Mouse (Mus musculus) limb, embryonic 13.5 days (tissue): ENCODE data around the gene Birc2. TPM values are rescaled to one million over a fixed set of nuclear protein-coding genes. Genes with fewer than 3 reads are reported as not detected.
"Not testable (repeated sequence)": the region's sequence is repeated elsewhere in the genome, so short reads cannot be mapped to it uniquely, and the experiment has no call there.

Experiments used
- ATAC-seq: fragments of 200-750 bp; cut with Nextera tagmentation; 2 replicates; pipeline ENCODE4 v1.8.0; 2017; ENCODE audit warnings: low read depth, moderate number of reproducible peaks, moderate TSS enrichment; ENCODE audit not compliant: low FRiP score
- H3K27ac ChIP-seq: fragments of 300-500 bp; sonication (generic); 2 replicates; pipeline ENCODE4 v1.5.1; 2015; ENCODE audit warnings: inconsistent platforms, mild to moderate bottlenecking, moderate library complexity
- H3K27me3 ChIP-seq: fragments of 300-500 bp; sonication (generic); 2 replicates; pipeline ENCODE4 v1.6.1; 2015; ENCODE audit warnings: mild to moderate bottlenecking, inconsistent platforms
- H3K36me3 ChIP-seq: fragments of 300-500 bp; sonication (generic); 2 replicates; pipeline ENCODE4 v1.6.1; 2015; ENCODE audit warnings: inconsistent platforms, mild to moderate bottlenecking, moderate library complexity
- H3K4me1 ChIP-seq: fragments of 300-500 bp; sonication (generic); 2 replicates; pipeline ENCODE4 v1.6.1; 2015; ENCODE audit warnings: inconsistent platforms
- H3K4me2 ChIP-seq: fragments of 300-500 bp; sonication (generic); replicated peaks from 2 replicates; pipeline ENCODE4 v1.6.1; 2015; ENCODE audit warnings: inconsistent platforms, mild to moderate bottlenecking, moderate library complexity
- H3K4me3 ChIP-seq: fragments of 300-500 bp; sonication (generic); 2 replicates; pipeline ENCODE4 v1.5.1; 2015; ENCODE audit warnings: moderate library complexity, mild to moderate bottlenecking, inconsistent platforms
- H3K9ac ChIP-seq: fragments of 300-500 bp; sonication (generic); 2 replicates; pipeline ENCODE4 v1.6.1; 2015; ENCODE audit warnings: mild to moderate bottlenecking, inconsistent platforms
- H3K9me3 ChIP-seq: fragments of 300-500 bp; sonication (generic); 2 replicates; pipeline ENCODE4 v1.6.1; 2016; ENCODE audit warnings: inconsistent platforms
- WGBS: fragments of 180-500 bp; shearing (Covaris S2); methylation state at CpG from one replicate; pipeline ENCODE4 v1.1.7; 2015; 5-methylcytosine and 5-hydroxymethylcytosine counted together
- polyA plus RNA-seq: library from polyadenylated mRNA; unstranded; fragments of >200 nt; fragmentation: Nextera tagmentation; extraction: Ambion mirVana; gene quantifications from 2 replicates; pipeline ENCODE4 v1.2.1, GENCODE M21; 2015

Birc2 gene
- polyA plus RNA-seq, 1 experiment from 2014 or later: 43.5 TPM

- H3K27ac ChIP-seq: no peak overlapping the region
- no peaks in the 10 kb centered on the region for H3K27me3 ChIP-seq
- H3K9me3 ChIP-seq: no peaks in the 10 kb centered on the region; the same call in 1 of the 2 replicates
- WGBS: 94% methylated on average over 3 of the region's 3 CpGs
- peaks cover 12% of the 10 kb centered on the region for H3K4me1 ChIP-seq
- peaks cover 8% of the 10 kb centered on the region for H3K36me3 ChIP-seq
- no peak for ATAC-seq
- no peak overlapping the region for H3K4me3 ChIP-seq
- no peak overlapping the region for H3K4me2 ChIP-seq
- H3K9ac ChIP-seq: no peak overlapping the region
Measured at GRCm38 (mm10) chr9:7867981-7868380, 31.1 kb upstream of the Birc2 start.

- not testable (repeated sequence) for H3K4me3 ChIP-seq, H3K27me3 ChIP-seq, ATAC-seq, H3K9me3 ChIP-seq, H3K27ac ChIP-seq, H3K4me2 ChIP-seq, H3K9ac ChIP-seq, H3K36me3 ChIP-seq
- 86% methylated on average over 2 of the region's 2 CpGs for WGBS
- H3K4me1 ChIP-seq: peaks cover 11% of the 10 kb centered on the region
Measured at GRCm38 (mm10) chr9:7866981-7867380, 30.1 kb upstream of the Birc2 start.

GRCm38 (mm10) chr9:7860976-7861375 lies 24.1 kb upstream of the Birc2 start:
- Histone ChIP-seq H3K4me3 (no peak overlapping the region), H3K4me1 (no peaks in the 10 kb centered on the region), H3K9ac (no peak overlapping the region), H3K27me3 (no peaks in the 10 kb centered on the region), H3K36me3 (peaks cover 10% of the 10 kb centered on the region; the same call in 1 of the 2 replicates), H3K9me3 (no peaks in the 10 kb centered on the region), H3K27ac (no peak overlapping the region), H3K4me2 (no peak overlapping the region)
- WGBS: 81% methylated on average over 5 of the region's 5 CpGs
- no peak for ATAC-seq

GRCm38 (mm10) chr9:7855912-7856311 lies 19.0 kb upstream of the Birc2 start:
- H3K27ac ChIP-seq: no peak overlapping the region
- no peak for ATAC-seq
- H3K9ac ChIP-seq: no peak overlapping the region
- no peaks in the 10 kb centered on the region for H3K4me1 ChIP-seq
- no peak overlapping the region for H3K4me3 ChIP-seq
- 70% methylated on average over 3 of the region's 3 CpGs for WGBS
- H3K27me3 ChIP-seq: no peaks in the 10 kb centered on the region
- peaks cover 9% of the 10 kb centered on the region; the same call in 1 of the 2 replicates for H3K36me3 ChIP-seq
- no peaks in the 10 kb centered on the region for H3K9me3 ChIP-seq
- H3K4me2 ChIP-seq: no peak overlapping the region

GRCm38 (mm10) chr9:7855374-7855773 lies 18.5 kb upstream of the Birc2 start:
- no peak overlapping the region for H3K9ac ChIP-seq
- peaks cover 4% of the 10 kb centered on the region; the same call in 1 of the 2 replicates for H3K36me3 ChIP-seq
- no peaks in the 10 kb centered on the region for H3K4me1 ChIP-seq
- no peak overlapping the region for H3K4me2 ChIP-seq
- no peaks in the 10 kb centered on the region for H3K27me3 ChIP-seq
- ATAC-seq: no peak
- no peaks in the 10 kb centered on the region for H3K9me3 ChIP-seq
- WGBS: 47% methylated on average over 1 of the region's 1 CpGs
- H3K27ac ChIP-seq: no peak overlapping the region
- no peak overlapping the region for H3K4me3 ChIP-seq

GRCm38 (mm10) chr9:7854196-7854595 lies 17.3 kb upstream of the Birc2 start:
- H3K4me1 ChIP-seq, H3K4me2 ChIP-seq, H3K36me3 ChIP-seq, H3K9ac ChIP-seq, ATAC-seq, H3K27me3 ChIP-seq, H3K4me3 ChIP-seq, H3K27ac ChIP-seq, H3K9me3 ChIP-seq: not testable (repeated sequence)
- 68% methylated on average over 14 of the region's 14 CpGs for whole genome bisulfite sequencing

GRCm38 (mm10) chr9:7852346-7853230 lies 15.7 kb upstream of the Birc2 start:
- H3K27ac ChIP-seq: no peak overlapping the region
- no peaks in the 10 kb centered on the region for H3K9me3 ChIP-seq
- H3K4me2 ChIP-seq: no peak overlapping the region
- H3K4me1 ChIP-seq: no peaks in the 10 kb centered on the region
- 87% methylated on average over 4 of the region's 4 CpGs for WGBS
- no peak overlapping the region for H3K9ac ChIP-seq
- H3K27me3 ChIP-seq: no peaks in the 10 kb centered on the region
- H3K4me3 ChIP-seq: no peak overlapping the region
- peaks cover 8% of the 10 kb centered on the region; the same call in 1 of the 2 replicates for H3K36me3 ChIP-seq
- no peak for ATAC-seq

- no peak for ATAC-seq
- H3K4me3 ChIP-seq: no peak overlapping the region
- 89% methylated on average over 8 of the region's 8 CpGs for WGBS
Measured at GRCm38 (mm10) chr9:7851841-7852240, 15.0 kb upstream of the Birc2 start.

GRCm38 (mm10) chr9:7848191-7848590 lies 11.3 kb upstream of the Birc2 start:
- H3K4me3 ChIP-seq: no peak overlapping the region
- no peaks in the 10 kb centered on the region for H3K9me3 ChIP-seq
- no peak for ATAC-seq
- no peaks in the 10 kb centered on the region for H3K4me1 ChIP-seq
- H3K27ac ChIP-seq: no peak overlapping the region
- no peak overlapping the region for H3K9ac ChIP-seq
- no peaks in the 10 kb centered on the region for H3K27me3 ChIP-seq
- 88% methylated on average over 18 of the region's 18 CpGs for WGBS
- peaks cover 8% of the 10 kb centered on the region; the same call in 1 of the 2 replicates for H3K36me3 ChIP-seq
- H3K4me2 ChIP-seq: no peak overlapping the region

More at GRCm38 (mm10) chr9:7851841-7852240, 15.0 kb upstream of the Birc2 start:
- no peaks in the 10 kb centered on the region for H3K4me1 ChIP-seq
- H3K27ac ChIP-seq: no peak overlapping the region
- no peaks in the 10 kb centered on the region for H3K9me3 ChIP-seq
- no peak overlapping the region for H3K4me2 ChIP-seq
- peaks cover 8% of the 10 kb centered on the region; the same call in 1 of the 2 replicates for H3K36me3 ChIP-seq
- no peak overlapping the region for H3K9ac ChIP-seq
- no peaks in the 10 kb centered on the region for H3K27me3 ChIP-seq

- no peak overlapping the region for H3K4me2 ChIP-seq
- no peak for ATAC-seq
- no peaks in the 10 kb centered on the region for H3K9me3 ChIP-seq
- no peaks in the 10 kb centered on the region for H3K27me3 ChIP-seq
- H3K27ac ChIP-seq: no peak overlapping the region
- no peaks in the 10 kb centered on the region for H3K4me1 ChIP-seq
- H3K36me3 ChIP-seq: peaks cover 8% of the 10 kb centered on the region; the same call in 1 of the 2 replicates
- no peak overlapping the region for H3K9ac ChIP-seq
- 93% methylated on average over 1 of the region's 1 CpGs for WGBS
- no peak overlapping the region for H3K4me3 ChIP-seq
Measured at GRCm38 (mm10) chr9:7846667-7847199, 9.9 kb upstream of the Birc2 start.

GRCm38 (mm10) chr9:7845216-7845895 lies 8.5 kb upstream of the Birc2 start:
- Histone ChIP-seq H3K4me1 (no peaks in the 10 kb centered on the region), H3K9ac (no peak overlapping the region), H3K27ac (no peak overlapping the region), H3K9me3 (no peaks in the 10 kb centered on the region), H3K4me2 (no peak overlapping the region), H3K27me3 (no peaks in the 10 kb centered on the region), H3K4me3 (no peak overlapping the region), H3K36me3 (peaks cover 8% of the 10 kb centered on the region; the same call in 1 of the 2 replicates)
- 79% methylated on average over 4 of the region's 4 CpGs for WGBS
- ATAC-seq: no peak

- Histone ChIP-seq H3K4me1 (0 out of 2 replicates have a peak, but pooled peaks cover 4% of the 10 kb centered on the region), H3K36me3 (no peaks in the 10 kb centered on the region), H3K9me3 (no peaks in the 10 kb centered on the region), H3K9ac (no peak overlapping the region), H3K27ac (no peak overlapping the region), H3K4me2 (no peak overlapping the region), H3K27me3 (no peaks in the 10 kb centered on the region), H3K4me3 (no peak overlapping the region)
- no peak for ATAC-seq
- WGBS: 65% methylated on average over 6 of the region's 6 CpGs
Measured at GRCm38 (mm10) chr9:7841221-7841620, 4.4 kb upstream of the Birc2 start.
